Mouse (Mus musculus) ES-E14 (cell line): Measurements from ENCODE around the gene Vmn2r23.

Source experiments
- CHD2 ChIP-seq: IDR thresholded peaks from 2 replicates; pipeline ENCODE4 v1.6.1; 2014; ENCODE audit warnings: mild to moderate bottlenecking, low read depth, low read length, inconsistent platforms
- ZNF384 ChIP-seq: IDR thresholded peaks from 2 replicates; pipeline ENCODE4 v1.6.1; 2012; ENCODE audit warnings: low read depth, low read length, inconsistent platforms

- TF ChIP-seq ZNF384 (no peak), CHD2 (no peak)
These were observed 45.4 kb upstream of the Vmn2r23 start for GRCm38 (mm10) chr6:123657040-123657439.
